Mouse (Mus musculus): Measurements from ENCODE around the gene Ehd3.
A peak's percentile ranks its signal among the peaks of the same experiment; 100 is the strongest.
"Not testable (repeated sequence)": the region's sequence is repeated elsewhere in the genome, so short reads cannot be mapped to it uniquely, and the experiment has no call there.

Gene Ehd3

DNA sequence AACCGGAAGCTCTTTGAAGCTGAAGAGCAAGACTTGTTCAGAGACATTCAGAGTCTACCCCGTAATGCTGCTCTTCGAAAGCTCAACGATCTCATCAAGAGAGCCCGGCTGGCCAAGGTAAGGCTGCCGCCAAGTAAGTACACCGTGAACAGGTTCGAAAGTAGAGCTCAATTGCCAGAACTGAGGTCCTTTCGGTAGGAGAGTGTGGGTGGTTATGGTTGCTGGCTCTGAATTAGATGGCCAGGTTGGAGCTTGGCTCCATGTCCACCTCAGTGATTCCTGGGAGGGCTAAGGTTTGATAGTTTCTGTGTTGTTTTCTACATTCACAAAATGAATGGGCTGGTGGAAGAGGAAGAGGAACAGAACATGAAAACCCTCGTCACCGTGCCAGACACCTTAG lies 23.5 kb downstream of the Ehd3 start:
- no peak for DNase-seq

DNA sequence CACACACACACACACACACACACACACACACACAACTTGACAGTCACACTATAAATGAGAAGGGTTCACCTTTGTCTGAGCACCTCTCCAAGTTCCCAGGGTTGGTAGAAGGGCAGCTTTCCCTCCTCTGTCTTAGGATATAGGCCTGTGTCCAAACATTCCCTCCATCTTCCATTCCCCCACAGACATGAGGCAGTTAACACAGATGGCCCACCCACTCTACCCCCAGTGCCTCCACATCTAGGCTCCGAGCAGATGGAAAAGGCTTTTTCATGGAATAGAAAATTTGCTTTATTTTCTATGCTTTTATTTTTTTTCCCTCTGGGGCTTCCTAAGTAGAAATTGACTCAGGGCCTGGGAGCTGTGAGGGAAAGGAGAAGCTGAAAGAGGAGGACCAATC lies 26.6 kb downstream of the Ehd3 start:
- DNase-seq: no peak

DNA sequence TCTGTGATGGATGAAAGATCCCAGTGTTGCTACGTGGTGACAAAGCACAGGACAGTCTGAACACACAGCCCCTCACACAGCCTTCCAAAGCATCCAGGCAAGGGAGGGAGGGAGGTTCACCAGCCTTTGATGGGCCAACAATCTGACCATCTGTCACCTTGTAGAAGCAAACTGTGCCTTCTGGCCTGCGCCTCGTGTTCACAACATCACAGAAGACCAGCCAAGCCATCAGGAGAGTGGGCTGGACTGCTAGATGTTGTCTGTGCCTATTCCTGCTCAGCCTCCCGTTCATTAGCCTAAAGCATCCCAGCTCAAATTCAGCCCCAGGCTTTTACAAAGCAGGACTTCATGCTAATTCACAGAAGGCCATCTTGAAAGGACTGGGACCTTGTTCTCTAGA lies 27.5 kb downstream of the Ehd3 start:
- no peak for DNase-seq

DNA sequence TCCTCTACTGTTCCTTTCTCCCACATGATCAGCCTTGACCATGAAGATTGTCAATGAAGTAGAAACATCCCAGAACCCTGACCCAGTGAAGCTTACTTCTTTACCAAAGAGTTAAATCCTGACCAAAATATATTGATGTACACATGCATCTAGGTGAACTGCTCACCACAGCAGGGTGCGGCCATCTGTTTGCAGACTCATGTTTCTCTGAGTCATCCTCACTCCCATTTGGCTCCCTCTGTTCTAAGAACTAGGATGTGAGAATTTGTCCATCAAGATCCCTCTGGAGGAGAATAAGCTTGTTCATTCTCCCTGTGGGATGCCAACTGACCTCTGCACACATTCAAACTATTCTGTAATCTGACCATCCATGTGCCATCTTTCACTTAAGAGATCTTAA lies 29.0 kb downstream of the Ehd3 start:
- DNase-seq: no peak

DNA sequence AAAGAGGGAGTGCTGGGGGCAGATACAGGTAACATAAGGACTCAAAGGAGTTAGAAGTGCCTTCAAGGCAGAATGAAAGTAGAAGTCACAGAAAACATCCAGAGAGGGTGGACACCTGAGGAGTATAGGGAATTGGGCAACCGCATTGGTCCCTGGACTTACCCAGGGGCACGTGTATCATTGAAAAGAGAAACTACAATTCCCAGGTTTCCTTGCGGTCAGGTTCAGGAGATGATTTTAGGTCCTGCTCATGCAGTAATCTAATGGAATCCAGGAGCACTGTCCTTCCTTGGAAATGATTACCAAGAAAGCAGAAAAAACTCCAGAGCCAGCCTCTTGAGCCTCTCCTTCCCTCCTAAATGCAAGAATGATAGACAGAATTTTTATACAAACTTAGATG lies 29.5 kb downstream of the Ehd3 start:
- DNase-seq: no peak

DNA sequence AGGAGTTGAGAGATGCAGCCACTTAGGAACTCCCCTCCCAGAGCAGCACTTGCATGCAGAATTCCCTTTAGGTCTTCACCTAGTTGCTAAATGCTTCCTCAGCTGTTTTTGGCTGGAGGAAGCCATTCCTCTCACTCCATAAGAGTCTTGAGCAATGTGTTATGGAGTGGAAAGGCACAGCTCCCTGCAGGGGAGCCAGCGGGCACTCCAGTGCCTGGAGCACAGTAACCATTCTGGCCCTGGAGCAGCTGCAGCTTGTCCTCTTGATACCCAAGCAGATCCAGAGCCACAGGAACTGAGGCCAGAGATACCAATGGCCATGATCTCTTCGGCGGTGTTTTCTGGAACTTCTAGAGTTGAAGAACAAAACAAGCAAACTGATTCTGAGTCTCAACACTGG lies 32.7 kb downstream of the Ehd3 start:
- DNase-seq: no peak

DNA sequence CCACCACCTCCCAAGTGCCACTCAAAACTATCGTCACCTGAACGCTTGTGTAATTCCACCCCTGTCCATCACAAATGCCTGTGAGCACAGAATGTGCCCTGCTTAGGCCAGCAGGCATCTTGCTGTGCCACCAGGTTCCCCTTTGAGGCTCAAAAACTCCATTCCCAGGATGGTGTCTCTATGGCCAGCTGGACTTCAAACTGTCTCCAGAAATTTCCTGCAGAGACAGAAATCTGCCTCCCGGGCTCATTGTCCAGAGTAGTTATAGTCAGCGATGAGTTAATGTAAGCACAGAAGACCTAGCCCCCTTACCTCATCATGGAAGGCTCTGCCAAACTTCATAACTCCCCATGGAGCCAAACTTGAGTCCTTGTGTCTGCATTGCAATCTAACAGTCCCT lies 33.3 kb downstream of the Ehd3 start:
- DNase-seq: no peak

DNA sequence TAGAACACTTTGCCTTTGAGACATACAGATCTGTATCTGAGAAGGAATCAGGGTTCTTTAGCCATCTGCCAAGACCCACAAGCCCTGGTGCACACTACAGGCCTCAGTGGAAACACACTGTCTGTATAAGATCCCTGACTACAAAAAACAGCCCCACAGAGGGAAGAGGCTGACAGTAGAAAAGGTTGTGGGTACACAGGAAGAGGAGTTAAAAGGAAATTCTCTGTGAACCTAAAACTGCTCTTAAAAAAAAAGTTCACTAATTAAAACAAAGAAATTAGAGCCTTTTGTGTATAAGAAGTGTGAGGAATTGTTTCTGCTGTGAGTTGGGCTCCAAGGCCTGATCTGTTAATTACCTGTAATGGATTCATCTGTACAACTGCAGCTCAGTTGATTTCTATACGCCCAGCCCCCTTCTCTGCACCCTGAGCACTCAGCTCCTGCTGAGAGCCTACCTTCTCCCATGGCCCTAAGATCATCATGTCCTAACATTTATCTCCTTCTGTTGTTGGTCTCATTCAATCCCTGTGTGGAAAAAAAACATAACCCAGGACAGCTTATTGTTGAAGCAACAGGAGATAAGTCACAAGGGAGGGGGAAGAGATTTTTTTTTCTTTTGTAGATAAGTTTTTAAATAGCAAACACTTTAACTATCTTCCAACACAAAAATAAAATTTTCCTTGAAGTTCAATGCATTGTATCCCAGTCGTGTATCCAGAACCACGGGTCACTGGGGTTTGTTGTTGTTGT lies 35.3 kb downstream of the Ehd3 start:
- DNase-seq: no peak

DNA sequence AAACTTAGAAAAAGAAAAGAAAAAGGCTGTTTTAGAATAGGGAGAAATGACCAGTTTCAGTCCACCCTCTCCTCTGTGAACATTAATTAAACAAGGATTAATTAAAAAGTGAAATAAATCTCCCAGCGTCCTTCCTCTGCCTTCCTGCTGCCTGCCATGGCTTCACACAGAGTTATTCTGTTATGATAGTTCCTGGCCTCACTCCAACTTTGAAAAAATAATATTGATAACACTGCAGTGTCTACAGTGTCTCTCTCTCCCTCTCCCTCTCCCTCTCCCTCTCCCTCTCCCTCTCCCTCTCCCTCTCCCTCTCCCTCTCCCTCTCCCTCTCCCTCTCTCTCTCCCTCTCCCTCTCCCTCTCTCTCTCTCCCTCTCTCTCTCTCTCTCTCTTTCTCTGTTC lies 35.9 kb downstream of the Ehd3 start:
- DNase-seq: not testable (repeated sequence)

DNA sequence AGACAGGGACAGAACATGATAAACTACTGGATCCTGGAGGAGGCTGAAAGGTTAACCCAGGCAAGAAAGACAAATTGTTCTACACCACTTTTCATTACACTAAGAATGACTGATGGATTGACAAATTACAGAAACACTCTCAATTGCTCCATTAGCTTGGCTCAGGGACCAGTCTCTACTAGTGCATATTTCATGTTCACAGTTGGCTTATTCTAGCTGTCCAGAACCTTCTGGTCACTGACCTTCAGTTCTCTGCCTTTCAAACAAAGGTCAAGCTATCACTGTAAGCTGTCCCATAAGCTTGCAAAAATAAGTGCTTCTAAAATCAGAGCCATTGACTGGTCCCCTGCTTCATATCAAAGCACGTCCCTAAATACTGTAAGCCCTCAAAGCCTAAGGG lies 39.0 kb downstream of the Ehd3 start:
- no peak for DNase-seq

DNA sequence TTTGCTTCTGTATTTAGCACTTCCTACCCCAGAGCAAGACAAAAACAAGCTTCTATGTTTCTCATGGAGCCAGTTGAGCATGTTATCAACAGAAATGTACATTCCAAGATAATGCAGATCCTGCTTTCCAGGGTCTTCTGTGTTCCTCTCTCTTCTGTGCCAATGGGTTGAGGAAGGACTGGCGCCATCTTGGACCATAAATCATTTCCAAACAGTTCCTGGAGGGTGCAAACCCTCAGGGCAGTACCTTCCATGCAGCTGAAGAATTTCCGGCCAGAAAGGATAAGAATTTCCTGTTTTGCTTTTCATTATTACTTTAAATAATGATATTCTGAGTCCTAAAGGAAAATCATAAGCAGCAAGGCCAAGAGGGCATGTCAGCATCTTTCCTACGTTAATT lies 41.7 kb downstream of the Ehd3 start:
- no peak for DNase-seq

DNA sequence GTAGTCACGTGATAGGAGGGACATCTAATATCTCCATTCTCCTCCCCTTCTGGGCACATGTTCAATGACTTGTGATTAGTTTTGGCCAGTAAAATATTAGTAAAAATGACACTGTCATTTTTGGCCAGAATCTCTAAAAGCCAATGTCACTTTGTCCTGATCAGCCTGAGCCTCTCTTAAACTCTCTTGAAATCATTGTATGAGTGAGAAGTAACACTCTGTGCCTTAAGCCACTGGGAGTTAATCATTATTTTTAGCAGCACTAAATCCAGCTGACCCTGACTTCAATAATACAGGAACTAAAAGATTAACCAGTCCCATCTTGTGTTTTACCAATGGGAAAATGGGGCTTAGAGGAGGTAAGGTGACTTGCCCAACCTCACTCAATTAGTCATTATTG lies 43.5 kb downstream of the Ehd3 start:
- no peak for DNase-seq

DNA sequence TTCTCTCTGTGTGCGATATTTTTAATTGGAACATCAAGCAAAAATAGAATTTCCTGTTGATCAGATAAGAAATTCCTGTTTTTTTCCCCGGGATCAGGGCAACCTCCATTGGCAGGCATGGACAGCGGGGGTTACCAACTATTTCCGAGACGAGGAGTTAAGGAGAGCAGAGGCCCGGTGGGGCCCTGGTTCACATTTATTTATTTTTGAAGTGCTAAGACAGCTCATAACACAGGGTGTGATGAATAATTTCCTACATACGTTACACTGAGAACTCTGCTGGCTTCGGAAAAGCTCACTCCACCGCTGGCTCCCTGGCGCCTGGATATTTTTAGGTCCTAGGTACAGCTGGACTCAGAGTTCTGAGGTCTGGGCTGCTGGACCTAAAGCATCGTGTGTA lies 49.1 kb downstream of the Ehd3 start:
- no peak for DNase-seq

DNA sequence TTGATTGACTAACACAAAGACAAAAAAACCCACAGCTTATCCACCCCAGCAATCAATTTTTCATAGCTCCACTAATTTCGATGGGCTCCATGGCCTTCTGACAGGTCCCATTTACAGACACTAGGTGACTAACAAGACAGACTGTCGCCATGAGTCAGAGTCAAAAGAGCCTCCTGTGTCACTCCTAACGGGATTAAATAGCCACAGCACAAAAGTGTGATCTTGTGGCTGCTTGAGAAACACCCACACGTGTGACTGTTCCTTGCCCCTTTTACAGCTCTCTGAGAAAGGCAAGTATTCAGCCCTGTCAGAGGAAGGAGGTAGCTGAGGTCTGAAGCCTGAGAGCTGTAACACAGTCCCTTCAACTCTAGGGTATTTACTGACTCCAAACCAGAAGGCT lies 49.8 kb downstream of the Ehd3 start:
- no peak for DNase-seq

DNA sequence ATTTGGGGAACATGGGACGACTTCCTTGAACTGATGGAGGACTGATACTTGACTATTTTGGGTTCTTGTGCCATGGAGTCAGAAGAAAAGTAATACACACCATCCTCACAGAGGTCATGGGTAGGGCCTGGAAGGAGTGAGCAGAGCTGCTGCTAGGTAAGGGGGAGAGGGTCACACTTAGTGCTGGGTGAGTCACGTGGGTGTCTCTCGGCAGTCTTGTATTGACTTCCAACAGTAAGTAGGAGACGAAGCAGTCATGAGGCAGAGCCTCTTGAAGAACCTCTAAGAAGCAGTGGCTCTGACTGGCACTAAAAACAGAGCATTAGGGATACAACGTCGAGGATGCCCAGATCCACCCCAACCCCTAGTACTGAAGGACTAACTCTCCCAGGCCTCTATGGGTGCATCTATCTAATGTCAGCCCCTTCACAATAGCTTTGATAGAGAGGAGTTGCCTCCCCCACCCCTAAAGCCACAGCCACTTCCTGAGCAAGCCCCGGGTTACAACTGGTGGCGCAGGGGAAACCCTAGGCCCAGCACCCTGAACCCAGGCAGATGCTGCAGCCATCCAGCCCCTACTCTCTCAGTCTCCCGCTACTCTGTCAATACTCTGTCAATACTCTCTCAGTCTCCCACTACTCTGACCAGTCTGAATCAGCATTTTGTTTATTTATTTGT lies 65.2 kb downstream of the Ehd3 start:
- peak; percentile 75 to 82 for DNase-seq

DNA sequence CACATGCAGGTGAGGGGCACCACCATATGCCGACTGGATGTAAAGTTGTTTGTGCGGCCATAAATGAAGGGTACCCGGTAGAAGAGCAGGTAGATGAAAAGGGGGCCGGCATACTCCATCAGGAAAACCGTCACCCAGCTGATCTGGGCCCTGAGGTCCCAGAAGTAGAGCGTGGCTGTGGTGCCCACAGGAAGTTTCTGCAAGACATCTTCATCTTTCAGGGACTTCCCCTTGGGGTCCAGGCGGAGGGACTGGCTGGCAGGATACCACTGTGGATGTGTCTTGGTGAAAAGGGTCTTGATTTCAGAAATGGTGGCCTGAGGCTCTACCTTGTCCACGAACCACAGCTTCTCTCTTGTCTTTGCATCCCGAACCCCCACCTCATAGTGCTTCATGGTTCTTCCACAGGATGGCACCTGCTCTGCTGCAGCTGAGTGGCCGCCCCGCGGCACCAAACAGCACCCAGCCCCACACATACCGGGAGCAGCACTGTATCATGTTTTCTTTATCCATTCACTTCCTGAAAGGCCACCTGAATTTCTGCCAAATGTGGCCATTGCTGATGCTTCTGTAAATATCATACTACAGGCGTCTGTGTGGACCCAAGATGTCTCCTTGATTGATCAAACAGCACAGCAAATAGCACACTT lies 67.1 kb downstream of the Ehd3 start:
- DNase-seq: peak; percentile 45 to 63

DNA sequence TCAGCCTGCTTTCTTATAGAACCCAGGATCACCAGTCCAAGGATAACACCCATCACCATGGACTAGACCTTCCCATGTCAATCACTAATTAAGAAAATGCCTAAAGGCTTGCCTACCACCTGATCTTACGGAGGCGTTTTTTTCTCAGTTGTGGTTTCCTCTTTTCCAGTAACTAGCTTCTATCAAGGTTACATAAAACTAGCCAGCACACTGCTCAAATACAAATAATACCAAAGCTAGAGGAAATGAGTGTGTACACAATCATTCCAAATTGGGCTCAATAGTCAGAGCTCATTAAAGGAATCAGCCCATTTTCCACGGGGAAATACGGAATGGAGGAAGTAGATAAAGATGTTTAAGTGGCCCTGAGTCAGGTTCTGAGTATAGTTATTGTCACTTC lies 71.3 kb downstream of the Ehd3 start:
- no peak for DNase-seq

DNA sequence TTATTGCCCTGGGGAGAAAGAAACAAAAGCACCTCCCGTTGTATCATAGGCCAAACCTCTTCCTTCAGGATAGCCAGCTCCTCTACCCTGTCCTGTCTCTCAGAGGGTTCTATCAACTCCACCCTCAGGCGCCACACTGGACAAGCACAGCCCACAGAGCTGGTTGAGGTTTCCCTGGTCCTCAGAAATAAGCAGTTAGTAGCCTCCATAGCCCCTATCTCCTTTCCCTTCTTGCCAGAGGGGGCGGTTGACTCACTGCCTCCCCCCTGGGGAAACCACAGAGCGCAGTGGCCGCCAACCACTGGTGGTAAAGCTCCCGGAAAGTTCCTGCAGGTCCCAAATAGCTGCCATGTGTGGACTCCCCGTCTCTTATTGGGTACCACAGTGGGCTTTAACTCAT lies 71.7 kb downstream of the Ehd3 start:
- no peak for DNase-seq

DNA sequence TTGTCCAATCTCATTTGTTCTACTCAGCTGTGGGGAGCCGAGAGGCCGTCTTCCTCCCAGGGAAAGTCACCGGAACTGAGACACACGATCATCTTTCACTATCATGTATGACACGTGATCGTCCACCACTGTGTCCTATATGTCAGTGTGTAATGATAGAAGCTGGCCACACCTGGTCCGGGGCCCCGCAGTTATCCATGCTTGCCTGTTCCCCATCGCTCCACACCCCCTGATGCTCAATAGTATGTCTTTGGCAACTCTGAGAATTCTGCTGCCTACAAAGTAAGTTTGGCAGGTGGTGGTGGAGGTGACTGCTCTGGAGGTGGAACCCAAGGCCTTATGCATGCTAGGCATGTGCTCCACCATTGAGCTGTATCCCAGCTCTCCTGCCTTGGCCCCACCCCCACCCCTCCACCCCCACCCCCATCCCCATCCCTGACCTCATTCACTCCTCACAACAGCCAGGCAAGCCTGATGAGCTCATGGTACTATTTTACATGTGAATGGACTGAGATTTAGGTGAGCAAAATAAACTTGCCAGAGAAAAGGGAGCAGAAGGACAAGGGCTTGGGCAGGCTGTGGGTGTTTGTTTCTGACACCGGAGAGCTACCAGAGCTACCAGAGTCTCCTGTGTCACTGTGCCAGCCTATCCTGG lies 75.5 kb downstream of the Ehd3 start:
- DNase-seq: no peak

DNA sequence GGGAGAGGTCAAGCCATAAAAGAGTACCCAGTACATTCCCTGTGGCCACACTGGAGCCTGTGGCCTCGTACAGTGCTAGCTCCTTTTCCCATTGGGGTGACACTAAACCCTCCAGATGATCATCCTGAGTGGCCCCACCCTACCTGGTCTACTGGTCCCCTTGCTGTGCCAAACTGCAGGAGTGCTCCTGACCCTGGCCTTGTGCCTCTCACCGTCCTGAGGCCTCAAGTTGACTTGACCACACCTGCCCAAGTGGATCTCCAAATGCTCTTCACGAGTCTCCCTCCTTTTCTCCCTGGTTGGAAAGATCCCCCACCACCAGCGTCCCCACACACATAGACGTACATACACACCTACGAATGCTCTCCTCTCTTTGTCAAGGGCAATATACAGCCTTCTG lies 76.4 kb downstream of the Ehd3 start:
- DNase-seq: no peak

DNA sequence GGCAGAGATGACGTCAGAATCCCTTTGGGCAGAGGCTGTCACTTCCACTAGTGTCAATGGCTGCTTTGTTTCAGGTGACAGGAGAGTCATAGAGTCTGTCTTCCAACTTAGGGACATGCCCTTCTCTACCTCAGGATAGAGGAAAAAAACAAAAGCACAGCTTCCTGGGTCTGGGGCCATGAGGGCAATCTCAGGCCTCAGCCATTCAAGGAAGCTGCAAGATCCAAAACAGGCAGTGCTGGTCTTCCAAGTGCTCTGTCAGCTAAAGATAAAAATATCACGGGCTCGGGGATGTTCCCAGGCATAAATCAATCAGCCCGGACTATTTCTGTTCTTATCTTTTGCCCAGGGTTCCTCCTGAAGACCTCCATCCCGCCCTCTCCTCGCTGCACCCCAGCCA lies 77.4 kb downstream of the Ehd3 start:
- no peak for DNase-seq
